Mouse (Mus musculus): ENCODE results near the gene Pkd2l1.
"Not testable (repeated sequence)": the region's sequence is repeated elsewhere in the genome, so short reads cannot be mapped to it uniquely, and the experiment has no call there.

Pkd2l1 gene

GRCm38 (mm10) chr19:44153781-44154180 is 38.5 kb downstream of the Pkd2l1 start:
- DNase-seq: no peak

- DNase-seq: no peak
Measured at GRCm38 (mm10) chr19:44148991-44149390, 43.3 kb downstream of the Pkd2l1 start.

GRCm38 (mm10) chr19:44148345-44148744 is 43.9 kb downstream of the Pkd2l1 start:
- no peak for DNase-seq

GRCm38 (mm10) chr19:44146951-44147350 is 45.3 kb downstream of the Pkd2l1 start:
- DNase-seq: no peak

- no peak for DNase-seq
Measured at GRCm38 (mm10) chr19:44146568-44146879, 45.7 kb downstream of the Pkd2l1 start.

- peak; percentile 91 to 93 for DNase-seq
Measured at GRCm38 (mm10) chr19:44145702-44146567, 46.3 kb downstream of the Pkd2l1 start, which contains the start of gene Bloc1s2. Gene Bloc1s2, minus strand, starts transcription at chr19:44146446.

- DNase-seq: no peak
Measured at GRCm38 (mm10) chr19:44144366-44144765, 47.9 kb downstream of the Pkd2l1 start.

- DNase-seq: peak in 1 of 2 experiments; percentile 40
Measured at GRCm38 (mm10) chr19:44135960-44136485, 56.2 kb downstream of the Pkd2l1 start.

- peak; percentile 89 to 90 for DNase-seq
Measured at GRCm38 (mm10) chr19:44135072-44135959, 56.9 kb downstream of the Pkd2l1 start, which contains the start of gene Cwf19l1. Gene Cwf19l1, minus strand, starts transcription at chr19:44135876.

GRCm38 (mm10) chr19:44132917-44133316 is 59.3 kb downstream of the Pkd2l1 start:
- no peak for DNase-seq

- DNase-seq: no peak
Measured at GRCm38 (mm10) chr19:44128560-44128959, 63.7 kb downstream of the Pkd2l1 start.

GRCm38 (mm10) chr19:44127729-44128497 is 64.3 kb downstream of the Pkd2l1 start:
- no peak for DNase-seq

- DNase-seq: no peak
Measured at GRCm38 (mm10) chr19:44121137-44121536, 71.1 kb downstream of the Pkd2l1 start.

GRCm38 (mm10) chr19:44120686-44121085 is 71.6 kb downstream of the Pkd2l1 start:
- not testable (repeated sequence) for DNase-seq

GRCm38 (mm10) chr19:44117793-44118192 is 74.4 kb downstream of the Pkd2l1 start:
- no peak for DNase-seq

- no peak for DNase-seq
Measured at GRCm38 (mm10) chr19:44111706-44112105, 80.5 kb downstream of the Pkd2l1 start.

- no peak for DNase-seq
Measured at GRCm38 (mm10) chr19:44110356-44110755, 81.9 kb downstream of the Pkd2l1 start.

GRCm38 (mm10) chr19:44108996-44109395 is 83.2 kb downstream of the Pkd2l1 start:
- peak in 1 of 2 experiments; percentile 9 for DNase-seq

GRCm38 (mm10) chr19:44107661-44108521 is 84.4 kb downstream of the Pkd2l1 start:
- DNase-seq: no peak

- DNase-seq: peak; percentile 95 to 97
Measured at GRCm38 (mm10) chr19:44106831-44107660, 85.2 kb downstream of the Pkd2l1 start, which contains the start of gene Chuk. Gene Chuk, minus strand, starts transcription at chr19:44107480.
